Comparison of ENCODE assay signal across 10 mouse cellular contexts in the genomic region with DNA sequence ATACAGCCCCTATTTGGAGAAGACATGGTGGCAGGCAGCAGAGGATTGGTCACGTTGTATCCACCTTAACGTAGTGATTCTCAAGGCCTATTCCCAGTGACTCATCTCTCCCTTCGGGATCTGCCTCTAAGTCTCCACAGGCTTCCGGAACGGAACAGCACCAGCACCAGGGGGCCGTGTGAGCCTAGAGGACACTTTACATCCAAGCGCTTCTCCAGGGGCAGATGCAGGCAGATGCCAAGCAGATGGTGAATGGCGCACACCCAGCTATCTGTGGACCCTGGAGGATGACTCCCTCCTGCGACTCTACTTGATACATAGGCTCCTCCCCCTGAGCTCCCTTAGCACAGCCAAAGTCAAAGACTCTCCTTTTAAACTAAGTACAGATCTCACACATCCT.
"Had no signal": no experiment of that assay in that cellular context is flagged by ENCODE, and none has a peak within 500 bp of the region (broad histone marks: within the 10 kb centered on the region; RNA-seq: fewer than 3 reads in every experiment).

No protein-coding gene starts in this region.

- ATAC-seq: lung, postnatal 0 days; midbrain, embryonic 13.5 days; midbrain, embryonic 16.5 days had no signal

- DNase-seq: kidney, postnatal 25 days; layer of hippocampus, adult 9-11 months; liver, embryonic 13.5 days; lung, adult 2 months; lung, postnatal 36 days; retina, postnatal 1 day; thymus, postnatal 36 days had no signal
